Mouse (Mus musculus) ES-Bruce4 (cell line): ENCODE measurements around the gene Acsl1. TPM values are rescaled to one million over a fixed set of nuclear protein-coding genes. Genes with fewer than 3 reads are reported as not detected.

Source experiments
- H3K27ac ChIP-seq: 2 replicates; pipeline ENCODE4 v1.5.1; 2012; ENCODE audit warnings: low read length, inconsistent platforms; ENCODE audit not compliant: insufficient read depth
- H3K27me3 ChIP-seq: 2 replicates; pipeline ENCODE4 v1.6.1; 2012; ENCODE audit warnings: mild to moderate bottlenecking, low read length, inconsistent platforms; ENCODE audit not compliant: control insufficient read depth, poor library complexity, insufficient read depth, severe bottlenecking
- H3K36me3 ChIP-seq: 2 replicates; pipeline ENCODE4 v1.6.1; 2012; ENCODE audit warnings: inconsistent platforms, mild to moderate bottlenecking, low read length, moderate library complexity; ENCODE audit not compliant: control insufficient read depth, poor library complexity, insufficient read depth, severe bottlenecking
- H3K4me1 ChIP-seq: one replicate; pipeline ENCODE4 v1.8.1; 2011; ENCODE audit warnings: low read length; ENCODE audit not compliant: control insufficient read depth, insufficient read depth
- H3K4me3 ChIP-seq: 2 replicates; pipeline ENCODE4 v1.5.1; 2011; ENCODE audit warnings: low read depth, mild to moderate bottlenecking, low read length
- H3K9ac ChIP-seq: 2 replicates; pipeline ENCODE4 v1.6.1; 2012; ENCODE audit warnings: low read depth, mild to moderate bottlenecking, inconsistent platforms; ENCODE audit not compliant: poor library complexity, severe bottlenecking
- H3K9me3 ChIP-seq: replicated peaks from 2 replicates; pipeline ENCODE4 v1.6.1; 2012; ENCODE audit warnings: mild to moderate bottlenecking, low read length, inconsistent platforms; ENCODE audit not compliant: control insufficient read depth, poor library complexity, insufficient read depth, severe bottlenecking
- CTCF ChIP-seq: IDR thresholded peaks from one replicate; pipeline ENCODE4 v1.8.1; 2011; ENCODE audit warnings: low read depth, low read length
- EP300 ChIP-seq: IDR thresholded peaks from 2 replicates; pipeline ENCODE4 v1.6.1; 2011; ENCODE audit warnings: low read depth, low read length; ENCODE audit not compliant: insufficient read depth
- POLR2A ChIP-seq: IDR thresholded peaks from one replicate; pipeline ENCODE4 v1.8.1; 2011; ENCODE audit warnings: low read length; ENCODE audit not compliant: insufficient read depth
- polyA plus RNA-seq: library from polyadenylated mRNA; stranded (reverse); fragments of >200 nt; gene quantifications from 2 replicates; pipeline ENCODE4 v1.2.4, GENCODE M21; 2011; ENCODE audit warnings: low read depth; ENCODE audit not compliant: missing spikeins, insufficient read depth, insufficient read length

Gene Acsl1
- polyA plus RNA-seq, 1 experiment, result 18.8 TPM

DNA sequence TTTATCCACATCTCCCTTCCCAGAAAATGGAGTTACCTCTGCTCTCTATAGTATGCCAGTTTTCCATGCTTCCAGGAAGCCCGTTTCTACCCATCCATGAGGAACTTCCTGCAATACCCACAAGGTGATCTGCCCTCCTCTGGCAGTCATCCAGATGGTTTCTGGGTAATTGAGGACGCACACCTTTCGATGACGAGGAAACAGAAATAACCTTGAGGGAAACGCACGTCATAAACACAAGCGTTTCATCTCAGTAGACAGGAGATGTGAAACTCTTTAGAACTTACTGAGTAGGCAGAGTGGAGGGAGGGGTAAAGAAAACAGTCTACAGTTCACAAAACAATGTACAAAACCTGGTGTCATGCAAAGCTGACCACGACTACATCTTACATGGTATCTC lies 79.2 kb downstream of the Acsl1 start:
- Histone ChIP-seq H3K36me3 (no peaks in the 10 kb centered on the region), H3K27ac (no peak overlapping the region), H3K4me1 (no peaks in the 10 kb centered on the region), H3K4me3 (no peak overlapping the region), H3K9me3 (no peaks in the 10 kb centered on the region), H3K27me3 (no peaks in the 10 kb centered on the region), H3K9ac (no peak overlapping the region)
- no peak for TF ChIP-seq POLR2A
- TF ChIP-seq CTCF, result no peak
- no peak for TF ChIP-seq EP300

GRCm38 (mm10) chr8:46551029-46551428 lies 80.2 kb downstream of the Acsl1 start:
- no peak overlapping the region for H3K27ac ChIP-seq
- H3K9ac ChIP-seq, result 0 out of 2 replicates have a peak overlapping the region, but pooled peaks have one; percentile 20
- H3K27me3 ChIP-seq, result no peaks in the 10 kb centered on the region
- H3K4me1 ChIP-seq, result no peaks in the 10 kb centered on the region
- H3K4me3 ChIP-seq, result no peak overlapping the region
- peaks cover 2% of the 10 kb centered on the region for H3K36me3 ChIP-seq
- H3K9me3 ChIP-seq, result no peaks in the 10 kb centered on the region
- no peak for TF ChIP-seq POLR2A
- TF ChIP-seq EP300, result no peak
- TF ChIP-seq CTCF, result no peak

GRCm38 (mm10) chr8:46551615-46552440 lies 81.0 kb downstream of the Acsl1 start, which contains the start of gene Cenpu:
Gene Cenpu (plus strand): TSS chr8:46552028.
- peaks cover 7% of the 10 kb centered on the region for H3K36me3 ChIP-seq
- H3K9ac ChIP-seq, result peak within 1 kb of the TSS; percentile 77
- TF ChIP-seq POLR2A, result peak; percentile 61
- TF ChIP-seq EP300, result peak; percentile 78
- no peak for TF ChIP-seq CTCF
- no peak within 1 kb of the TSS for H3K27ac ChIP-seq
- H3K9me3 ChIP-seq, result no peaks in the 10 kb centered on the region
- no peaks in the 10 kb centered on the region for H3K4me1 ChIP-seq
- H3K27me3 ChIP-seq, result no peaks in the 10 kb centered on the region
- H3K4me3 ChIP-seq, result peak within 1 kb of the TSS; percentile 88

- Histone ChIP-seq H3K27ac (no peak overlapping the region), H3K4me1 (no peaks in the 10 kb centered on the region), H3K9ac (peak overlapping the region; percentile 77), H3K36me3 (peaks cover 7% of the 10 kb centered on the region), H3K27me3 (no peaks in the 10 kb centered on the region), H3K4me3 (peak overlapping the region; percentile 88), H3K9me3 (no peaks in the 10 kb centered on the region)
- no peak for TF ChIP-seq POLR2A
- no peak for TF ChIP-seq EP300
- no peak for TF ChIP-seq CTCF
Measured at GRCm38 (mm10) chr8:46552441-46552765, 81.6 kb downstream of the Acsl1 start.

DNA sequence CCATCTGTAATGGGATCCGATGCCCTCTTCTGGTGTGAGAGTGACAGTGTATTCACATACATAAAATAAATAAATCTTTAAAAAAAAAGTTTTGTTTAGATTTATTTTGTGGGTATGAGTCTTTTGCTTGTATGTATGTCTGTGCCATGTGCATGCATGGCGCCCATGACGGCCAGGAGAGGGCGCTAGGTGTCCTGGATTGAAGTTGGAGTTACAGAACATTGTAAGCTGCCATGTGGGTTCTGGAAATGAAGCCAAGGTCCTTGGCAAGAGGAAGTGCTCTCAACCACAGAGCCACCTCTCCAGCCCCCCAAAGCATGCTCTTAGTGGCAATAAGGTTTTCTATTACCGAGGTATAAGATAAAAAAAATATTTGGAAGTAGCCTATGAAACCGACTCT lies 88.6 kb downstream of the Acsl1 start:
- Histone ChIP-seq H3K27me3 (no peaks in the 10 kb centered on the region), H3K4me3 (no peak overlapping the region), H3K4me1 (no peaks in the 10 kb centered on the region), H3K9ac (no peak overlapping the region), H3K9me3 (no peaks in the 10 kb centered on the region), H3K27ac (no peak overlapping the region), H3K36me3 (peaks cover 24% of the 10 kb centered on the region)
- TF ChIP-seq POLR2A (no peak), CTCF (peak; percentile 80), EP300 (no peak)

GRCm38 (mm10) chr8:46562333-46562732 lies 91.5 kb downstream of the Acsl1 start:
- no peaks in the 10 kb centered on the region for H3K27me3 ChIP-seq
- no peaks in the 10 kb centered on the region for H3K9me3 ChIP-seq
- no peak overlapping the region for H3K4me3 ChIP-seq
- H3K36me3 ChIP-seq, result peaks cover 22% of the 10 kb centered on the region
- H3K4me1 ChIP-seq, result no peaks in the 10 kb centered on the region
- no peak overlapping the region for H3K27ac ChIP-seq
- H3K9ac ChIP-seq, result no peak overlapping the region
- TF ChIP-seq CTCF, result no peak
- no peak for TF ChIP-seq POLR2A
- TF ChIP-seq EP300, result no peak
